In the genomic region with DNA sequence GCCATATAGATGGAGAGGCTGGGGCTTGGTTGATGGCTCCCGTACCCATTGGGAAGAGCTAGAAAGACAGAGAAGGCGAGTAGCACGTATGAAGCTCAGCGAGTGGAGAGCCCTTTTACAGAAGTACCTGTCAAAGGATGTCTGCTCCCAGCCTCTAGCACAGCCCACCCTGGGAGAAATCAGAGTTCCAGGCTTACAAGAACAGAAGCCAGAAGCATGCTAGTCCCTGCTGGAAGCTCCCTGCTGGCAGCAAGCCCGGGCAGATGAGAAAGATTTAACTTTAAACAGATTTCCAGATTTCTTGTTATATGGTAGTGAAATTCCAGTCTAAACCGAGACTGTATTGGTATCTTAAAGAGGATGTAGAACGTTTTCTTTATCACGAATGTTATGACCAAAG, we compare ENCODE assay signal across 12 mouse cellular contexts.
DNase-seq lines count a peak whose midpoint lies in the region; ATAC-seq and TF ChIP-seq lines count a peak whose summit lies in the region.
"Had no signal": no experiment of that assay in that cellular context is flagged by ENCODE, and none has a peak within 500 bp of the region (broad histone marks: within the 10 kb centered on the region; RNA-seq: fewer than 3 reads in every experiment).

No protein-coding gene starts in this region.

- no peak for TF ChIP-seq POLR2A in embryonic fibroblast, embryonic 13.5 days (IDR thresholded peaks at IDR 0.05; ENCODE audit: low read depth, low read length)

- ATAC-seq in intestine, embryonic 15.5 days, result peak; percentile 49; the same call in 1 of the 2 replicates
- no peak for ATAC-seq in liver, embryonic 12.5 days
- ATAC-seq in midbrain, embryonic 16.5 days, result no peak

- H3K9ac ChIP-seq in intestine, embryonic 15.5 days, result no peak overlapping the region
- no peak overlapping the region for H3K9ac ChIP-seq in liver, embryonic 12.5 days
- no peak overlapping the region for H3K9ac ChIP-seq in midbrain, embryonic 16.5 days (ENCODE audit: low read depth, low read length)
- H3K9ac ChIP-seq: embryonic facial prominence, embryonic 13.5 days; limb, embryonic 12.5 days; neural tube, embryonic 13.5 days had no signal

- 36% methylated on average over 8 of the region's 8 CpGs for WGBS in intestine, embryonic 15.5 days
- WGBS in liver, embryonic 12.5 days (ENCODE audit: insufficient replicate concordance), result 55% methylated on average over 8 of the region's 8 CpGs
- WGBS in midbrain, embryonic 16.5 days, result 79% methylated on average over 8 of the region's 8 CpGs

- no peaks in the 10 kb centered on the region for H3K9me3 ChIP-seq in intestine, embryonic 15.5 days
- no peaks in the 10 kb centered on the region for H3K9me3 ChIP-seq in liver, embryonic 12.5 days (replicated peaks)
- H3K9me3 ChIP-seq in midbrain, embryonic 16.5 days (replicated peaks; ENCODE audit: control insufficient read depth, low read length, poor library complexity, severe bottlenecking), result no peaks in the 10 kb centered on the region
- H3K9me3 ChIP-seq: embryonic facial prominence, embryonic 13.5 days; limb, embryonic 12.5 days; neural tube, embryonic 13.5 days had no signal

- no peak overlapping the region for H3K4me3 ChIP-seq in embryonic fibroblast, embryonic 13.5 days (ENCODE audit: insufficient read depth, low read length)
- no peak overlapping the region for H3K4me3 ChIP-seq in intestine, embryonic 15.5 days (replicated peaks)
- no peak overlapping the region for H3K4me3 ChIP-seq in liver, embryonic 12.5 days
- H3K4me3 ChIP-seq in midbrain, embryonic 16.5 days (ENCODE audit: low read depth, low read length), result no peak overlapping the region
- H3K4me3 ChIP-seq: embryonic facial prominence, embryonic 13.5 days; limb, embryonic 12.5 days; neural tube, embryonic 13.5 days had no signal

- no peak for TF ChIP-seq CTCF in embryonic fibroblast, embryonic 13.5 days (IDR thresholded peaks at IDR 0.05; ENCODE audit: borderline replicate concordance, insufficient read depth, low read length)

- H3K4me1 ChIP-seq in embryonic fibroblast, embryonic 13.5 days (ENCODE audit: control insufficient read depth, insufficient read depth, low read length), result peaks cover 10% of the 10 kb centered on the region
- H3K4me1 ChIP-seq in intestine, embryonic 15.5 days (replicated peaks), result peaks cover 11% of the 10 kb centered on the region; the same call in 1 of the 2 replicates
- no peaks in the 10 kb centered on the region for H3K4me1 ChIP-seq in liver, embryonic 12.5 days
- no peaks in the 10 kb centered on the region for H3K4me1 ChIP-seq in midbrain, embryonic 16.5 days (ENCODE audit: control insufficient read depth, insufficient read depth, low read length)
- H3K4me1 ChIP-seq: neural tube, embryonic 13.5 days had no signal

- no peaks in the 10 kb centered on the region for H3K36me3 ChIP-seq in intestine, embryonic 15.5 days
- no peaks in the 10 kb centered on the region for H3K36me3 ChIP-seq in liver, embryonic 12.5 days
- H3K36me3 ChIP-seq in midbrain, embryonic 16.5 days (ENCODE audit: control insufficient read depth, insufficient read depth, low read length), result no peaks in the 10 kb centered on the region
- H3K36me3 ChIP-seq: embryonic facial prominence, embryonic 13.5 days; limb, embryonic 12.5 days; neural tube, embryonic 13.5 days had no signal

- H3K4me2 ChIP-seq in intestine, embryonic 15.5 days (replicated peaks), result no peak overlapping the region
- H3K4me2 ChIP-seq in liver, embryonic 12.5 days, result no peak overlapping the region
- no peak overlapping the region for H3K4me2 ChIP-seq in midbrain, embryonic 16.5 days (ENCODE audit: low read length)
- H3K4me2 ChIP-seq: embryonic facial prominence, embryonic 13.5 days; limb, embryonic 12.5 days; neural tube, embryonic 13.5 days had no signal

- H3K27me3 ChIP-seq in intestine, embryonic 15.5 days (replicated peaks), result no peaks in the 10 kb centered on the region
- no peaks in the 10 kb centered on the region for H3K27me3 ChIP-seq in liver, embryonic 12.5 days (replicated peaks)
- H3K27me3 ChIP-seq in midbrain, embryonic 16.5 days (ENCODE audit: control insufficient read depth, insufficient read depth, low read depth, low read length), result no peaks in the 10 kb centered on the region

- peak overlapping the region; percentile 51; the same call in 1 of the 2 replicates for H3K27ac ChIP-seq in embryonic fibroblast, embryonic 13.5 days (ENCODE audit: insufficient read depth, low read length)
- H3K27ac ChIP-seq in intestine, embryonic 15.5 days, result peak overlapping the region; percentile 52; the same call in 1 of the 2 replicates
- no peak overlapping the region for H3K27ac ChIP-seq in liver, embryonic 12.5 days
- H3K27ac ChIP-seq in midbrain, embryonic 16.5 days (ENCODE audit: low read length), result no peak overlapping the region
- H3K27ac ChIP-seq: embryonic facial prominence, embryonic 13.5 days; limb, embryonic 12.5 days; neural tube, embryonic 13.5 days had no signal

- DNase-seq in kidney, postnatal 4 days, result peak; percentile 51 to 61
- no peak for DNase-seq in kidney, adult 18-20 months
- peak; percentile 83 for DNase-seq in right cerebral cortex, postnatal 14 days
- no peak for DNase-seq in thymus, adult 18-20 months
- DNase-seq: cerebellum, adult 11 months had no signal

Comparison
In these comparisons a context has a peak if more than half of its experiments do, and no peak if none do; other contexts are left out.
1. DNase-seq: peak in kidney, postnatal 4 days (2 of 2) and right cerebral cortex, postnatal 14 days (single experiment); none in kidney, adult 18-20 months (single experiment) and thymus, adult 18-20 months (0 of 2).
2. H3K27ac ChIP-seq: peak in embryonic fibroblast, embryonic 13.5 days (single experiment) and intestine, embryonic 15.5 days (single experiment); none in liver, embryonic 12.5 days (single experiment) and midbrain, embryonic 16.5 days (single experiment).